Mouse (Mus musculus): Measurements from ENCODE around the gene Slc24a4. TPM values are rescaled to one million over a fixed set of nuclear protein-coding genes. Genes with fewer than 3 reads are reported as not detected.
"Not testable (repeated sequence)": the region's sequence is repeated elsewhere in the genome, so short reads cannot be mapped to it uniquely, and the experiment has no call there.

Slc24a4 gene
- polyA plus RNA-seq, 2 experiments from 2014 or later, result not detected

DNA sequence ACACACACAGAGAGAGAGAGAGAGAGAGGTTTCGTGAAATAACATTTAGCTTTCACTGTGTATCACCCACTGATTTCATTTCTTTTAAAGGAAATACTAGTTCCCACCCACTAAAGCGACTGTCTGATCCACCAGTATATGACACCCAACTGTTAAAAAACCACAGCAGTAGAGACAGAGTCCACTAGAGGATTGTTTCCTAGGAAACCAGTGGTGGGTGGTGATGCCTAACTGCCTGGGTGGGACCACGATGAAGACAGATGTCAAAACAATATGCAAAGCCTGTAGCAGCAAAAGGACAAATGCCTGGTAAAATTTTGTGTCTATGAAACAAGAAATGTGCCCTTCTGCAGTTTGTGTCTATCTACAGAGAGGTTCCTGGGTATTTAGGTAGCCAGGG lies 122.5 kb downstream of the Slc24a4 start:
- no peak for ATAC-seq

DNA sequence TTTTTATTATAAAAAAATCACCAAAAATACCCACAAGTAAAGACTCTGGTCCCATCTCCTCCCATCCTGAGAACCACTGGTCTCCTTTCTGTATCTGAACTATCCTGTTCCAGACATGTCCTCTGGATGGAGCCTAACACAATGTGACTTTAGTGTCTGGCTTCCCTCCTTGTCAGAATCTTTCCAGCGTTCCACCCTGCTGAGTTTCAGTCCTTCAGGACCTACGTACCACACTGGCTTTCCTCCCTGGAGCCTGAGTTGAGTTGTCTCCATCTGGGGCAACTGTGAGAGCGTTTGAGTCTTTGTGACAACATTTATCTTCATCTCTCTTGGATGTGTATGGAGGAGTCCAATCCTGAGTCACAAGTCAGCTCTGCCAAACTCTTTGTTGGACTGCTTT lies 123.5 kb downstream of the Slc24a4 start:
- no peak for ATAC-seq

DNA sequence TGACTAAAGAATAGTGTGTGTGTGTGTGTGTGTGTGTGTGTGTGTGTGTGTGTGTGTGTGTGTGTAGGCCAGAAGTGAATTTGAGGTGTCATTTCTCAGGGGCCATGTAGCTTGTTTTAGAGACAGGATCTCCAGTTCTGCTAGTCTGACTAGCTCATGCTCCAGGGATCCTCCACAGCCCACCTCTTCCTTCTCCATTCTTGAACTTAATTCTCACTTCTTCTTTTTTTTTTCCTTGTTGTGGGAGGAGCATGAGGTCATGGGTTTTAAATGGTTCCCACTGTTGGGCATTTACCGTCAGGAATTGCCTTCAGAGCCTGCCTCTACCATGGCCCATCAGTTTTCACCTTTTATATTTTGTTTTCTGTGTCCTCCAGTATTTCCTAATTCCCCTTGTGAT lies 124.0 kb downstream of the Slc24a4 start:
- ATAC-seq, result no peak

DNA sequence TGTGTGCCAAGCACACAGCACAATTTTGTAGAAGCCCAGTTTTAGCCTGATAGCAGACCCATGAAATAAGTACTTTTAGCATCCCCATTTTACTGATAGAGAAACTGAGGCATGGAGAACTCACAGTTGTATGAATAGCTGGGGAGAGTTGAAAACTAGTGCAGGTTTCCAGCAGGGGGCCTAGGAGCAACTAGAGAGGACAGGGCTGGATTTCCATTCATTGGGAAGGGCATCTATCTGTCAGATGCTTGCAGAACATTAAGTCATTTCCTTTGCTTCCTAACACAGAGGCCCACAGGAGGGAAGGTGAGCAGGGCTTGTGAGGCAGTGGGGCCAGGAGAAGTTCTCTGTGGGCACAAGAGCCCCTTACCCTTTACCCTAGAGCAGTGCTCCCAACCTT lies 126.5 kb downstream of the Slc24a4 start:
- ATAC-seq, result no peak

DNA sequence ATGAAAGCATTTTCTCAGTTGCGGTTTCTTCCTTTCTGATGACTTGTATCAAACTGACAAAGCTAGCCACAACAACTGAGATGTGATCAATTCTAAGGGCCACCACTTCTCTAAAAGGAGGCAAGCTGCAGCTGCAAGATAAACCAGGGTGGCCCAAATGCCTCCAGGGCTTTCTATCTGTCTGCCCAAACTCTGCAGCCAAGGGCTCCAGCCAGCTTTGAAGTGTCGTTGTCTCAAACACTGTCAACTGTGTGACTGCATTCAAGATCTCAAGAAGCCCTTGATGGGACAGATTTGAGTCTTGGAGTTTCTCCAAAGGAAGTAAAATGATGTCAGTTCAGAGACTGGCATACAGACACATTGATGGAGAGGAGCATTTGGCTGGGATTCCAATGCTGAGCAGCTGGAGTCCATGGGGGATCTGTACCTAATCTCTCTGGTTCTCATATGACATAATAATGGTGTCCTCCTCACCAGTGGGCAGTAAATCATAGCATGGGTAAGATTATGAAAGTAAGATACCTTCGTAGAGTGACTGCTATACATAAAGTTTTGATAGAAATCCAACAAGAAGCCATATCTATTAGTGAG lies 130.1 kb downstream of the Slc24a4 start:
- ATAC-seq, result no peak

DNA sequence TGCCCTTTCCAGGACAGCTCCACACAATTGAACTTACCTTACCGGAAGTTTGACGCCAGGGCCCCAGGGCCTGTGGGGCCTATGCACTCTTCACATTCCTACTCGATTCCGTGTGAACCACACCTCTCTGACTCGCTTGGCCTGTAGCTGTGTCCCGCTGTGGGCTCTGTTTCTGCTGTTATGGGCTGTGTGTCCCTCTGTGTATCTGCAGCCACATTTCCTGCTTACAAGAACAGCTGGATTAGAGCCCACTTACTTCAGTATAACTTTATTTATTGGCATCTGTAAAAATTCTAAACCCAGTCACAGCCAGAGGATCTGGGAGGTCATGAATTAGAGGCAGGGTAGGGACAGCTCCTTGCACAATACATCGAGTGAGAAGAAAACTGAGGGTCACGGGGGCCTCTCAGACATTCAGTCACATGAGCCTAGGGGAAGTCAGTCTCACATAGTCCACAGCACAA lies 133.4 kb downstream of the Slc24a4 start:
- no peak for ATAC-seq

DNA sequence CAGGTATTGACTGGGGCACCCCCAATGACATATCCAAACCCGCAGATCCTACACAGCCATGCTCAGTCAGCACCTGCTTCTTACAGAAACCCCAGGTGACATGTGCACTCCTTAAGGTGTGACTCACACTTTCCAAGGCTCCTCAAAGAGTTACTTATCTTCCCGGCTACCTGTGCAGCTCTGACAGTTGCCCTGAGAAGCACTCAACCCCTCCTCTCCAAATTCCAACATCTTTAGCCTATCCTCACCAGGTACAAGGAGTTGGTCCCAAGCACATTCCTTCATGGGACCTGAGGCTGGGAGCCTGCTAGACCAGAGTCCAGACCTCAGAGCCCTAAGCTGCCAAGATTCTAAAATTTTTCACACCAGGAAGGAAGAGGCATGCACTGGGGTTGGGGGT lies 134.3 kb downstream of the Slc24a4 start:
- ATAC-seq, result no peak

DNA sequence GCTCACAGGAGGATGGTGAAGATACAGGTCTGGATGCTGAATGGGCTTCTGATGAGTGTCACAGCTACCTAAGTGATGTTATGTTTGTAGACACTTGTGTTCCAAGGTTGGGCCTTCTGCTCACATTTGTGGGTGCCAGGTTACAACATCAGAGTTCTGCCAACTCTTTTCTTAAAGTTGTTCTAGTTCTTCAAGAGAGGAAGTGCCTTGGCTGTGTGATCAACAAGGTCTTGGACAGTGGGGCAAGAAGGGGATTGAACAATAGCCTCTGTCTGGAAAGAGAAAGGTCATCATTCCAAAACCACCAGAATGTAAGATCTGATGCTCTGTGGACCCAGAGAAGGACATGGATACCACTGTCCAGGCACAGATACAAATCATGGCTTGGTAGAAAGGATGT lies 134.7 kb downstream of the Slc24a4 start:
- ATAC-seq, result no peak

DNA sequence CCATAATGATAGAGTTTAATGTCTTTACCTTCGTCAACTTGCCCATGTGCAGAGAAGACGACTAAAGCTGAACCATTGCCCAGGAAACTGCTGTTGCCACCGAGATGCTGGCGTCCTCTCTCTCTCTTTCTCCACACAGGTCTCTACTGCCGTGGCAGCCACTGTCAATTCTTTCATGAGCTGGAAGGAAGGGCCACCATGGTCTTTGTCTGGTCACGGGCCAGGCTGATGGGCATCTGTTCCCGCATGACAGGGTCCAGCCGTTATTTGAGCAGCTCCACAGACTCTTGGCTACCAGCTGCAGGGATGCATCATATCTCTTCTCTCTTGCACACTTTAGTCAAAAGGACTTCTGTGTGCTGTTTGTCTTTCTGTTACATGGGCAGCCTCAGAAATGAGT lies 137.9 kb downstream of the Slc24a4 start:
- no peak for ATAC-seq

DNA sequence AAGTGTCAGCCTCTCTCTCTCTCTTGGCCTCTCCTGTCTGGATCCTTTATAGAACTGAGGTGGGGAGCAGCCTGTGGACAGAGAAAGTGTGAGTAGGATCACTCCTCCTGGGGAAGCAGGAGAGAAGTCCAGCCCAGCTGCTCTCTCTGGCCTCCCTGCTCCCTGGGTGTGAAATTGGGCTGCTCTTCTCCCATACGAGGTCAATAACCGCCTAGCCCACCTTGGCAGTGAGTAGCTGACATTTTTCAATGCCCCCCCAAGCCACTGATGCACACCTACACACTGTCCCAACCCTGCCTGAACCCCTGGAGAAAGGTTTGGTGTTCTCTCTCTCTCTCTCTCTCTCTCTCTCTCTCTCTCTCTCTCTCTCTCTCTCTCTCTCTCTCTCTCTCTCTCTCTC lies 140.6 kb downstream of the Slc24a4 start:
- no peak for ATAC-seq

DNA sequence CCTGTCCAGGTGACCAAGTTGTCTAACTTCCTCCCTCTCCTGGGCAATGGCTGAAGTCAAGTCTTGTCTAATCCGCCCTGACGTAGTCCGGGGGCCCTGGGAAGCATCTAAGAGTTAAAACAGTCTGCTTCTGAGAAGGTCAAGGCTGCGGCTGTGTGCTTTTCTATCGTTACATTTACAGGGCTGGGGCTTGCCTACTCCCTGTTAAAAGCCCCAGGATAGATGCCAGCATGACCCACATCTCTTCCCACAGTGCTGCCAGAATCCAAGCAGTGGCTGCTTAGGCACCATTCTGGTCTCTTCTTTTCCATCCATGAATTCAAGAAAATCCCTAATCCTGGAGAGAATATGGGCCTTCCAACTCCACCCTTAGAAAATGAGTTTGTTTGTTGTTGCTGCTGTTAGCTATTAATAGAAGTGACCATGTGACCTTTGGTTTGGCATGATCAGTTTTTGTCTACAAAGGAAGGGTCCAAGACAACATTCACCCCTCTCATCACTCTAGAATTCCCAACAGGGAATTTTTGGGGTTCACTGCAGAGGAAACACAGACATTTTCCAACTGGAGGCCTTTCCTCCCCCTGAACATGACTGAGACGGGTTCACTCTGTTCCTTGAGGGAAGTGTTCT lies 142.4 kb downstream of the Slc24a4 start:
- ATAC-seq, result no peak

DNA sequence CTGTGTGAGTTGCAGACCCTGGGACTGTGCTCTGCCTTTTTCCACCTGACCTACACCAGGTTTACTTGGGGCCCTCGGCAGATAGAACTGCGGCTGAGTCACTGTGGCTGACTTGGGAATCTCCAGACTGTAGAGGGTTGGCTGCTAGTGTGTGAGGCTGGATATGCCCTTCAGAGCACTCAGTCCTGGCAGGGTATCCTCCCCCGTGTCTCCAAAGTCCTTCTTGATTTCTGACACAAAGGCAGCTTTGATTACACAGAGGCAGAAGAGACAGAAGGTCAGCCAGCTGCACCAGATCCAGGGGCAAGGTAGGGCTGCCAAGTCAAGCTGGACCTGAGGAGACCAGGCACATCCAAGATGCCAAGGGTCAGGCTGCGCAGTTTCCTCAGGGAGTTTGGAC lies 142.9 kb downstream of the Slc24a4 start:
- no peak for ATAC-seq

DNA sequence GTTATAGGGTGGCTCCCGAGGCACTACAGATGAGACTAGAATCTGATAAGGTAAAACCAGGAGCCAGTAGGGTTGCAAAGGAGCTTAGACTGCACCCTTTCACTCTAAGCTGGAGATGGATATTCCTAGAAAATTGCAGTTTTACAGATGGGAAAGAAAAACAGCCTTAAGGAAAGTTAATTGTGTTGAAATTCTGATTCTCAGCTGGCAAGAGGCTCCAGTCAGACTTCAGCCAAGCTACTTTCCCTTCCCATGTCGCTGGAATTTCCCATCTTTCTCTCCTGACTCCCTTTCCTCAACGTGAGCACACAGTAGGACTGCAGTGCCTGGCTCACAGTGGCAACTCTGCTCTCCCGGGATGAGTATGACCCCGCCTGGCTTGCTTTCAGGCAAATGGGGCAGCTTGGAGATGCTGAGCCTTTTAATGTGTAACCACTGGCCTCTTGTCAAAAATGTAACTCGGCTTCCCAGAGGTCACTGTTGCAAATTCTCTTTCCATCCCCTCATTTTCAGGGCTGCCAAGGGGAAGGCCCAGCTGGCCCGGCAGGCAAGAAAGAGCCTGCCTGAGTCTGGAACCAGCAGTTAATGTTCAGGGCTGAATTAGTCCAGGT lies 147.4 kb downstream of the Slc24a4 start:
- ATAC-seq, result no peak

DNA sequence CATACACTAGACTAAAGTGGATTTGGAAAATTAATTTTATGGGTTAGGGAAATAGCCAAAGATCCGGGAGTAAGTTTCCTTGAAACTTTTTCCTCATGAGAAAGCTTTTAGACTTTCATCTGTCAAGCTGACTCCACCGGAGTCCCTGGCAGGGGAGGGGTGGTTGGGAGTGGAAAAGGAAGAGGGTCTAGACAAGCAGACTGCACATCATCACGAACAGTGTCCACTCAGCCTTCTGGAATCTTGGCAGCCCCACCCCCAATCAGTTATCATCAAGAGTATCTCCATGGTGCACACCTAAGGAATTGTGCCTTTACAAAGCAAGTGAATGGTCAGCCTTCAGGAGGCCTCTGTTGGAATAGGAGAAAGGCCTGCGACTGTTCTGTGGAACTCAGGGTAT lies 151.8 kb downstream of the Slc24a4 start:
- ATAC-seq, result not testable (repeated sequence)

DNA sequence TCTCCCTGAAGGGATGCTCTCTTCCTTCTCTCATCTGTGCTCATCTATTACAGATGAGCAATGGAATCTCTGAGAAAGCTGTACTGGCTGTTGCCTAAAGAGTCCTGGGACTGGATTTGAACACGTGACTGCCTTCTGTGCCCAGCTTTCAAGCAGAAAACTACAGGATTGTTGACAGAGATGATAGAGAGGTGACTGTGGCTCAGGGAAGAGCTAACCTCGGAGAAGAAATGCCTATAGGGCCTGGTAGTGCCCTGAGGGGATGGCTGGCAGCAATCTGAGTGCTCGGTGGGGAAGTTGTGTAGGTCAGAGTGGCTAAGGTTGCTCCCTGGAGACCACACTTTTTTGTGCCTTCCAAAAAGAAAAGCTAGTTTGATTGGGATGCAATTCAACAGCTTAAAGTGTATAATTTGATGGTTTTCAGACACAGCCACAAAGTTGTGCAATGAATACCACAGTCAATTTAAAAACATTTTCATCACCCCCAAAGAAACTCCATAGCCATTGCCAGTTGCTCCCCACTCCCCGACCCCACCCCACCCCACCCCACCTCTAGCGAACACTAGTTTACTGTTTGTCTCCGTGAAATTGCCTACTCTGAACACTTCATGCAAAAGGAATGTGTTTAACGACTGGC lies 152.5 kb downstream of the Slc24a4 start:
- no peak for ATAC-seq

DNA sequence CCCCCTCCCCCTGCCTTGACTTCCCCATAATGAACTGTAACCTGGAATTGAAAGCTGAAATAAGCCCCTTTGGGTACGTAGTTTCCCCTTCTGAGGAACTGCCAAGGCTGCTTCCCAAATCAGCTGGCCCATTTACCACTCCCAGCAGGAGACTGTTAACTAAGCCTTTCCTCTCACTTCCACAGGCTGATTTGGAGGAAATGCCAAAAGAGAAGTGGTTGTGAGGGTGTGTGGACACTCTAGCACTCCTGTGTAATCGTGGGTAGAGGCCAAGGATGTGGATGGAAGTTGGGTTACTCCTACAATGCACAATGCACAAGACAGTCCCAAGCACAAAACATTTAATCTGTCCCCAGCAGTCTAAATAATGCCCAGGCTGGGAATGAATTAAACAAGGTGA lies 153.6 kb downstream of the Slc24a4 start:
- no peak for ATAC-seq

DNA sequence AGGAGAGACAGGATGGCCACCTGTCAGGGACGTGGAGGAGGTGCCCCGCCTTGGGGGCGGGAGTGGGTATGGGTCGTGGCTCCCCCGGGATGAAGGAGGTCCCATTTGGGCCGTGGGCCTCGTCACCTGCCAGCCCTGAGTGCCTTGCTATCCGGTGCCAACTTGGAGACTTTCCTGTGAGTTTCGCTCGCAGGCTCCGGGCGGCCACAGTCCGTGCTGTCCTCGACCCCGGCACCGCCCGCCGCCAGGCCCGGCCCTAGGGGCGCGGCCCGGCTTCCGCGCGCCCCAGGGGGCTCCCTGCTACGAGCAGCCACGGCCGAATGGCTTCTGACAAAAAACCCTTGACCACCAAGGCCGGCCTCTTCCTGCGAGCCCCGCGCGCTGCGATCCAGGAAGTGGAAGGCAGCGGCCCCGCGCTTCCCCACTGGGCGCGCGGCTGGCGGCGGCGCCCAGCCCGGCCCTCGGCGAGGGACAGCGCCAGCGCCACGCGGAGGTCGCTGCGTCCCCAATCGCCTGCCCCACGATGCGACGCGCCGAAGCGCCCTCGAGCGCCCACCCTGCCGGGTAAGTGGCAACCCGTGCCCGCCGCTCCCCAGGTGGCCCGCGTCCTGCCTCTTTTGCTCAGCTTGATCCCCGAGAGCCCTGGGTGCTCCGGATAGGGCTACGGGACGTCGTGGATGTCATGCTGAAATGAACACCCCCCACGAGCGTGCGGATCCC lies 154.4 kb downstream of the Slc24a4 start, which contains the start of gene Rin3:
TSS of gene Rin3 (plus strand) at position 286 of the 720 bp plus-strand sequence.
- peak; percentile 73 for ATAC-seq

DNA sequence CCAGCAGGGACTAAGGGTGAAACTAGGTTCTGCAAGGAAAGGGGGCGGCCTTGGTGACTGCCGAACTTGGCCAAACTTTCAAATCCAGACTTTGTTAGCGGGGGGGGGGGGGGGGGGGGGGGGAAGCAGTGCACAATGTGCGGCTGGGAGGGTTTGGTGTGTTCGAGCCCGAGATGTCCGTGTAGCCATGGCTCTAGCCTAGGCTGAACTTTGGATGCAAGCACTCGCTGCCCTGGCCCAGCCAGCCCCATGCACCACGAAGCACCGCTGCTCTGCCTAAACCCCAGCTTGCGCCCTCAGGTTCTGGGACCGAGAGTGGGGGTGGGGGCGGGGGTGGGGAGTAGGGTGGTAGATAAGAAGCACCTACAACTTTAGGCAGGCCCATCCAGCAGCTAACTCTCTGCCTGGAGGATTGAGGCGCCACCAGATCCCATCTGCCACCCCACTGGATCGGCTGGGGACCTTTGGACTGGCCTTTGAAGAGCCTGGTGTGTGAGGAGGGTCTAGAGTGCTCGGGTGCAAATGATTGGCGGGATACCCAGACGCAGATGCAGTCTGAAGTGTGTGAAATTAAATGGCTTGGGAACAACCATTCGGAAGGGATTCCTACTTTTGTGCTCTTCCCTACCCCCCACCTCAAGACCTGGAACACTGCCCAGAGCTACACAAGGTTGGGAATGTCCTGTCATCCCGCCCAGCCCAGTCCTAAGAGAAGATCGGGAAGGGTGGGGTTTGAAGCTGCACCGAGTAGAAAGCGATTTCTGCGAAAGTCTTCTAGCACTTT lies 155.1 kb downstream of the Slc24a4 start:
- ATAC-seq, result no peak

DNA sequence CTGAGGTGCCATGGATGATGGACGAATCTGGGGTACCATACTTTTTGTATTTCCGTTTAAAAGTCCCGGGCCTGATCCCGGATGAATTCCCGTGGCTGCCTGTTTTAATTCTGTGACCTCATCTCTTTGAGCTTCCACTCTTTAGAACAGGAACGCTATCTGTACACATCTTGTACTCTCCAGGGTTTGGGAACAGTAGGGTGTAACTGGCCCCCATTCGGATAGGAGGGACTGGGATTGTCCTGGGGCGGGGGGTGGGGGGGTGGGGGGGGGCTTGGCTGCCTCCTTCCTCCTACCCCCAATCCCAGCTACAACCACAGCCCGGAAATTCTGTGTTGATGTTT lies 155.7 kb downstream of the Slc24a4 start:
- ATAC-seq, result no peak

DNA sequence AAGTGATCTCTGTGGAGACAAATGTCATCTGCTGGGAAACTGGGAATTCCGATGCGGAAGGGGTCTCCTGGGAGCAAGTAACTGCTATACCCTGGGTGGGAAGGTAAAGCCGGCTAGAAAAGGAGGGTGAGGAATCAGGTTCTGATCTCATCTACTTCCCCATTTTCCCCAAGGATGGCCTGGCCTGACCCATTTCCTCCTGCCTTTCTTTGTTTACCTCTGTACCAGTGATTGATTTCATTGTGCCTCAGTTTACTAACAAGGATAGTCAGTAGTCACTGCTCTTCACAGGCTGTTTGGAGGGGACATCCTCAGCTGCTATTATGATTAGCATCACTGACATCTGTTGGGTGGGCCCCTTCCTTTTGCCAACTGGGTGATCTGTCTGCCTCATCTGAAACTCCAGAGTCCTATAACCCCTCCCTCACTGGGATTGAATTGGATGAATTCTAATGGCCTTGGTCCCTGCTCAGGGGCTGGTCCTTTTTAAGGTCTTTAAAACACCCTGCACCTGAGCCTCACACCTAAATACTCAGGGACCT lies 156.2 kb downstream of the Slc24a4 start:
- ATAC-seq, result no peak

DNA sequence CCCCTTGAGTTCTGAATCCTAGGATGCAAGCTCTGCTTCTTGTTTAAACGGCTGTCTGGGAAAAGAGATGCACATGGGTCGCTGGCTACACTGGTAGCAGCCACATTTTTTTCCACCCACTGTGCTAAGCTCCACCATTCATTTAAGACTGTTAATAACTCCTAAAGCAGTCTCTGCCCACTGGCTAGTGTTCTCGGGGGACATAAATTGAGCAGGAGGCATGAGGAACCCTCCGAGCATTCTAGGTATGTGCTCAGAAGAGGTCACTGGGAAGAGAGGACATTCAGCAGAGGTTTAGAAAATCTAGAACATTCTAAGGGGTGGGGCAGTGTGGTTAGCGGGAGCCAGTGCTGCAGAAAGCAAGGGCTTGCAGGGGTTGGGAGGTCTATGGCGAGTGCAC lies 156.8 kb downstream of the Slc24a4 start:
- no peak for ATAC-seq

DNA sequence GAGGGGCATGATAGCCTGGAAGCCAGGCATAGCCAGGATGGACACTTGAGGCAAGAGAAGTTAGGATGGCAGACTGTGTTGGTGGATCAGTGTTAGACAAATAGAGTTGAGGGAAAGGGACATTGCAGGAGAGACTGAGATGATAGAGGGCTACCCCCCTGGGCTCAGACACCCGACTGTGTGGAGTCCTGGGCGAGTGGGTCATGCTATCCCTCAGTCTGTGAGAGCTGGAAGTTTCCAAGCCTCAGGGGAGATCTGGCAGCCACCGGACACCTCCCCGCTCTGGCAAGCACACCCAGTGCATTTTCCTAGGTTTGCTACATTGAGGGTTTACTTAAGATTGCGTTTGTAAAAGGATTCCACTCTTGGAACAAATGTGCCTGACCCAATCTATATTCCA lies 157.2 kb downstream of the Slc24a4 start:
- ATAC-seq, result no peak

Data from CD4-positive, CD25-positive, alpha-beta regulatory T cell, adult 4 months (primary cell).